Mouse (Mus musculus) neutrophil, adult 5-6 weeks (primary cell): ENCODE measurements around the gene Vmn1r69. TPM values are rescaled to one million over a fixed set of nuclear protein-coding genes. Genes with fewer than 3 reads are reported as not detected.

ENCODE experiments used
- ATAC-seq: fragments of 151-379, 151-347 bp; 2 replicates; pipeline ENCODE4 v1.8.0; 2017; ENCODE audit warnings: mild to moderate bottlenecking, moderate TSS enrichment; ENCODE audit not compliant: insufficient number of reproducible peaks, poor library complexity, low FRiP score, severe bottlenecking; ENCODE audit errors: extremely low read depth
- total RNA-seq: library from RNA; stranded (forward); fragments of 200-1000 nt; gene quantifications from 2 replicates; pipeline ENCODE4 v1.2.3, GENCODE M21; 2017

Vmn1r69 gene
- total RNA-seq: 0.25 TPM in 1 of 2 replicates, not detected in the other

DNA sequence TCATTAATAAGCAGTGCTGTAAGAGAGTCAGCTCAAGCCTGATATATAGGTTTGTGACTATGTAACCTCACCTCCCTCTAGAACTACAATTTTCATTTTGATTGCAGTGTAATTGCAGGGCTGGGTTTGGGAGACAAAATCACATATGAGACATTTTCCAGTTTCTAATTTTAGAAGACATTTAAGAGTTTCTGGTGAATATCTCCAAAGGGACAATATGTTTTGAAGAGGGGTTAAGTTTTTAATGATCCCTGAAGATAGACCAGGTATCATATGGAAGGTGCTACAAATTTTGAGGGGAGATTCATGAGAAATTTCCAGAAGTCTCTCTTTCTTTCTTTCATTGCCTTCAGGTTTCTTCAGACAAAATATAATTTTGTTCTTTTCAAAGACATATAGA, at the start of gene Vmn1r69:
Gene Vmn1r69 (minus strand): TSS at position 101 of the 400 bp plus-strand sequence.
- no peak for ATAC-seq

DNA sequence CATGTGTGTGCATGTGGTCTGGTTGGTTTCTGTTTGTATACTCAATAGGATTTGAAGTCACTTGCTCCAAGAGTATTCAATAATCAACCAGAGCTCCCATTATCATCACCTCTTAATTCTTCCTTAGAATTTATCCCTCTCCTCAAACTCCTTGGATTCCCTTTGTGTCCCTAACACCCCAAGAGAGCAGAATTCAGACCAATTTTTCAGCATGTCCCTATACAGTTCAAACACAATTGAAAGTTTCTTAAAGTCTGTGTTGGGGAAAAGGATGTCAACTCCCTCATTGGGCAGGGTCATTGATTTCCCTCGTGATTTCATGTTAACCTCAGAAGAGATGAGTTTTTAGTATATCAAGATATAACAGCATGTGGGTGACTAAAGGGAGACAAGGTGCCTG, 17.8 kb upstream of the Vmn1r69 start, which contains the start of gene Vmn1r70:
Gene Vmn1r70 (plus strand): TSS at position 301 of the 400 bp plus-strand sequence.
- ATAC-seq: no peak

DNA sequence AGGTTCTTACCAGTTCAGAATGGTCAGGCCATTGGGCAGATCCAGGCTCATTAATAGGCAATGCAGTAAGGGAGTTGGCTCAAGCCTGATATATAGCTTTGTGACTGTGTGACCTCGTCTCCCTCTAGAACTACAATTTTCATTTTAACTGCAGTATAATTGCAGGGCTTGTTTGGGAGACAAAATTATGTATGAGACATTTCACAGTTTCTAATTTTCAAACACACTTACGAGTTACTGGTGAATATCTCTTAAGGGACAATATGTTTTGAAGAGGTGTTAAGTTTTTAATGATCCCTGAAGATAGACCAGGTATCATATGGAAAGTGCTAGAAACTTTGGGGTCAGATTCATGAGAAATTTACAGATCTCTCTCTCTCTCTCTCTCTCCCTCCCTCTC, 55.1 kb downstream of the Vmn1r69 start, which contains the start of gene Vmn1r68:
Gene Vmn1r68 (minus strand): TSS at position 101 of the 400 bp plus-strand sequence.
- no peak for ATAC-seq

Other genes starting within 250 kb of the Vmn1r69 start
- gene Vmn1r67, start 170.3 kb downstream of the Vmn1r69 start, total RNA-seq: not detected in 2 replicates
- 0.12 and 0.58 TPM in 2 replicates for gene Zik1, start 118.3 kb downstream of the Vmn1r69 start, total RNA-seq
- gene Vmn1r68, start 55.2 kb downstream of the Vmn1r69 start, total RNA-seq: not detected in 2 replicates
- not detected in 2 replicates for gene Vmn1r70, start 17.9 kb upstream of the Vmn1r69 start, total RNA-seq
- 0.23 TPM in 1 of 2 replicates, not detected in the other for gene Nlrp4b, start 74.1 kb upstream of the Vmn1r69 start, total RNA-seq
- not detected in 2 replicates for gene Vmn1r71, start 140.7 kb upstream of the Vmn1r69 start, total RNA-seq